Mouse (Mus musculus): Measurements from ENCODE around the gene Hdac6. TPM values are rescaled to one million over a fixed set of nuclear protein-coding genes. Genes with fewer than 3 reads are reported as not detected.
A peak's percentile ranks its signal among the peaks of the same experiment; 100 is the strongest.
"Not testable (repeated sequence)": the region's sequence is repeated elsewhere in the genome, so short reads cannot be mapped to it uniquely, and the experiment has no call there.

Gene Hdac6
- total and polyA plus RNA-seq, 2 experiments from 2014 or later, result 65.5 to 111 TPM

- not testable (repeated sequence) for ATAC-seq (ENCODE audit: low FRiP score); H3K4me1 ChIP-seq (ENCODE audit: insufficient read depth, low read length); H3K4me3 ChIP-seq (ENCODE audit: low read depth, low read length); H3K4me2 ChIP-seq (ENCODE audit: low read depth, low read length, poor library complexity, severe bottlenecking); H3K9me3 ChIP-seq (ENCODE audit: low read length); H3K27ac ChIP-seq (ENCODE audit: low read depth, low read length); H3K27me3 ChIP-seq (ENCODE audit: insufficient read depth, low read length); H3K9ac ChIP-seq (replicated peaks; ENCODE audit: low read length, poor library complexity, severe bottlenecking); DNase-seq (ENCODE audit: low spot score); H3K36me3 ChIP-seq (ENCODE audit: insufficient read depth, low read length)
- TF ChIP-seq CTCF (IDR thresholded peaks at IDR 0.05), result peak; percentile 37
- 25% methylated on average over 3 of the region's 3 CpGs for WGBS
Measured at GRCm38 (mm10) chrX:7915669-7916068, 32.0 kb downstream of the Hdac6 start.

GRCm38 (mm10) chrX:7910473-7910872, 37.2 kb downstream of the Hdac6 start:
- Histone ChIP-seq H3K9ac (replicated peaks; ENCODE audit: low read length, poor library complexity, severe bottlenecking) (no peak overlapping the region), H3K36me3 (ENCODE audit: insufficient read depth, low read length) (no peaks in the 10 kb centered on the region), H3K9me3 (ENCODE audit: low read length) (no peaks in the 10 kb centered on the region), H3K4me1 (ENCODE audit: insufficient read depth, low read length) (no peaks in the 10 kb centered on the region), H3K4me3 (ENCODE audit: low read depth, low read length) (no peak overlapping the region), H3K4me2 (ENCODE audit: low read depth, low read length, poor library complexity, severe bottlenecking) (no peak overlapping the region), H3K27me3 (ENCODE audit: insufficient read depth, low read length) (no peaks in the 10 kb centered on the region), H3K27ac (ENCODE audit: low read depth, low read length) (no peak overlapping the region)
- WGBS, result 46% methylated on average over 6 of the region's 6 CpGs
- no peak for ATAC-seq (ENCODE audit: low FRiP score)
- TF ChIP-seq CTCF (IDR thresholded peaks at IDR 0.05), result peak; percentile 43
- DNase-seq (ENCODE audit: low spot score), result peak; percentile 28

- not testable (repeated sequence) for H3K27ac ChIP-seq (ENCODE audit: low read depth, low read length); H3K4me3 ChIP-seq (ENCODE audit: low read depth, low read length); H3K27me3 ChIP-seq (ENCODE audit: insufficient read depth, low read length); H3K4me2 ChIP-seq (ENCODE audit: low read depth, low read length, poor library complexity, severe bottlenecking); H3K9ac ChIP-seq (replicated peaks; ENCODE audit: low read length, poor library complexity, severe bottlenecking); DNase-seq (ENCODE audit: low spot score); H3K4me1 ChIP-seq (ENCODE audit: insufficient read depth, low read length); H3K9me3 ChIP-seq (ENCODE audit: low read length); H3K36me3 ChIP-seq (ENCODE audit: insufficient read depth, low read length); ATAC-seq (ENCODE audit: low FRiP score)
- 94% methylated on average over 4 of the region's 4 CpGs for WGBS
Measured at GRCm38 (mm10) chrX:7909242-7909641, 38.4 kb downstream of the Hdac6 start, which contains the start of gene Gm10490. Gene Gm10490 (plus strand): TSS chrX:7909542.

GRCm38 (mm10) chrX:7907735-7908134, 40.0 kb downstream of the Hdac6 start, which contains the start of gene Gm10491:
Gene Gm10491 (minus strand): TSS chrX:7907835.
- WGBS, result 91% methylated on average over 5 of the region's 5 CpGs
- H3K9ac ChIP-seq (replicated peaks; ENCODE audit: low read length, poor library complexity, severe bottlenecking), result no peak within 1 kb of the TSS
- H3K27me3 ChIP-seq (ENCODE audit: insufficient read depth, low read length), result no peaks in the 10 kb centered on the region
- no peak within 1 kb of the TSS for H3K4me3 ChIP-seq (ENCODE audit: low read depth, low read length)
- H3K4me2 ChIP-seq (ENCODE audit: low read depth, low read length, poor library complexity, severe bottlenecking), result no peak within 1 kb of the TSS
- H3K9me3 ChIP-seq (ENCODE audit: low read length), result no peaks in the 10 kb centered on the region
- H3K4me1 ChIP-seq (ENCODE audit: insufficient read depth, low read length), result no peaks in the 10 kb centered on the region
- no peak for TF ChIP-seq CTCF (IDR thresholded peaks at IDR 0.05)
- no peak for DNase-seq (ENCODE audit: low spot score)
- no peak for ATAC-seq (ENCODE audit: low FRiP score)
- no peak within 1 kb of the TSS for H3K27ac ChIP-seq (ENCODE audit: low read depth, low read length)
- H3K36me3 ChIP-seq (ENCODE audit: insufficient read depth, low read length), result no peaks in the 10 kb centered on the region

DNA sequence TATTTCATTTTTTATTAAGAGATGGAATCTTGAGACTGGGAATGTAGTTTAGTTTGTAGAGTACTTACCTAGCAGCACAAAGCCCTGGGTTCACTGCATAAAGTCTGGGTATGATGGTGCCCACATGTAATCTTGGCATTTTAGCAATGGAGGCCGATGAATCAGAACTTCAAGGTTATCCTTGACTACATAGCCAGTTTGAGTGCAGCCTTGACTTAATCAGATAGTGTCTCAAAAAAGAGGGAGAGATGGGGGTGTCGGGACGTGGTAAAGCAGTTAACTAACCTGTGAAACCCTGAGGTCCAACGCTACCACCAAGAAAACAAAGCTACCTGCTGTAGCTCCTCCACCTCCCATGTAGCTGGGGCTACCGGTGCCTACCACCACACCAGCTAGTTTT, 43.2 kb downstream of the Hdac6 start:
- H3K4me1 ChIP-seq (ENCODE audit: insufficient read depth, low read length), result no peaks in the 10 kb centered on the region
- ATAC-seq (ENCODE audit: low FRiP score), result no peak
- DNase-seq (ENCODE audit: low spot score), result no peak
- no peak overlapping the region for H3K27ac ChIP-seq (ENCODE audit: low read depth, low read length)
- H3K27me3 ChIP-seq (ENCODE audit: insufficient read depth, low read length), result no peaks in the 10 kb centered on the region
- WGBS, result 90% methylated on average over 5 of the region's 5 CpGs
- no peaks in the 10 kb centered on the region for H3K9me3 ChIP-seq (ENCODE audit: low read length)
- no peak overlapping the region for H3K4me3 ChIP-seq (ENCODE audit: low read depth, low read length)
- no peak for TF ChIP-seq CTCF (IDR thresholded peaks at IDR 0.05)
- no peaks in the 10 kb centered on the region for H3K36me3 ChIP-seq (ENCODE audit: insufficient read depth, low read length)
- H3K9ac ChIP-seq (replicated peaks; ENCODE audit: low read length, poor library complexity, severe bottlenecking), result no peak overlapping the region
- H3K4me2 ChIP-seq (ENCODE audit: low read depth, low read length, poor library complexity, severe bottlenecking), result no peak overlapping the region

DNA sequence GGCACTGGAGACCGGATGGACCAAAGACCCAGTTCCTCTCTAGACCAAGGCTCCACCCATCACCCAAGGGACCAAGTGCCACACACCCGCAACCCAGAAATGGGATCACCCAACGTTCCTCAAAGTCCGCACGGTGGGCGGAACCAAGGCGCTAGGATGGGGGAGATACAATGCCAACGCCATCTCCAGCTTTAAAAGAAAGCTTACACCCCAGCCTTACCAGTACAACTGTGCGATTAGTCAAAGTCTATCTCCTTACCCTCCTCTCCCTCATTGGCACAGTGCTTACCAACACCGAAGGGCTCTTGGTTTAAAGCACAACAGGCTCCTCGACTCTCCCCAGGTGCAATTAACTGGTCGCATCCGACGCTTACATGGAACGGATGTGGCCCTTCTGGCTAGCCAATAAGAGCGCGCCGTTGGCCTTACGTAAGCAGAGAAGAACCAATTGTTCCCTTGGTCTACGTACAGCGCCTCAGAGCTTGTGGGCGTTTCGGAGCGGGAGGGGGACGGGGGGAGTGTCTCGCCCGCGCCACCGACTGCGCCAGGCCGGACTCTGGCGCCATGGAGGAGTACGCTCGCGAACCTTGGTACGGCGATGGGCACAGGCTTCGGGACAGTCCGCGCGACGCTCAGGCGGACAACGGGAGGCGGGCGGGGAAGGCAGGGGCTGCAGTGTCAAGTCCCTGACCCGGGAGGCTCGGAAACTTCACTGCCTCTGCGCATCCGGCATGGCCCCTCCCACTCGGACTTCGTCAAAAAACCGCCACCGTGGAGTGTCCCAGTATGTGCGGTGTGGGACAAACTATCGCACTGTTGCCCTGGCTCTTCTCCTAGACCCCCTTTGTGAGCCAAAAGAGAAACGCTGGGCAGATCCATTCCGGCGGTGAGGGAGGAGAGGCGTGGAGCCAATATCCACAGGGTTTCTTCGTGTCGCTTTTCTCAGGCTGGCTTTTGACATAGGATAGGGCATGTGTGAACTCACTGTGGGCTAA, 48.5 kb downstream of the Hdac6 start, which contains the start of the genes Pqbp1 and Timm17b:
Pqbp1 (minus strand) TSS at position 390 of the 995 bp plus-strand sequence.
Timm17b (plus strand) TSS at position 478 of the 995 bp plus-strand sequence.
- H3K4me1 ChIP-seq (ENCODE audit: insufficient read depth, low read length), result no peaks in the 10 kb centered on the region
- H3K27me3 ChIP-seq (ENCODE audit: insufficient read depth, low read length), result no peaks in the 10 kb centered on the region
- peaks cover 4% of the 10 kb centered on the region; the same call in 1 of the 2 replicates for H3K36me3 ChIP-seq (ENCODE audit: insufficient read depth, low read length)
- no peak for TF ChIP-seq CTCF (IDR thresholded peaks at IDR 0.05)
- H3K4me3 ChIP-seq (ENCODE audit: low read depth, low read length), result peak within 1 kb of the TSS; percentile 51
- H3K9me3 ChIP-seq (ENCODE audit: low read length), result no peaks in the 10 kb centered on the region
- DNase-seq (ENCODE audit: low spot score) (peak; percentile 97), ATAC-seq (ENCODE audit: low FRiP score) (peak; percentile 98)
- peak within 1 kb of the TSS; percentile 83 for H3K27ac ChIP-seq (ENCODE audit: low read depth, low read length)
- peak within 1 kb of the TSS; percentile 57 for H3K9ac ChIP-seq (replicated peaks; ENCODE audit: low read length, poor library complexity, severe bottlenecking)
- peak within 1 kb of the TSS; percentile 50 for H3K4me2 ChIP-seq (ENCODE audit: low read depth, low read length, poor library complexity, severe bottlenecking)
- WGBS, result 19% methylated on average over 60 of the region's 62 CpGs

Data from midbrain, postnatal 0 days (tissue).